Mouse (Mus musculus) T-helper 1 cell (primary cell): ENCODE results near the gene Xbp1.
"Not testable (repeated sequence)": the region's sequence is repeated elsewhere in the genome, so short reads cannot be mapped to it uniquely, and the experiment has no call there.

Experiments used
- in situ Hi-C: fragments of 300-600 bp; cut with MboI, MseI; formaldehyde crosslinking; loops from one replicate; pipeline ENCODE4 v1.15.1; 2025; ENCODE audit warnings: high pct_unique_total_duplicates

Xbp1 gene

DNA sequence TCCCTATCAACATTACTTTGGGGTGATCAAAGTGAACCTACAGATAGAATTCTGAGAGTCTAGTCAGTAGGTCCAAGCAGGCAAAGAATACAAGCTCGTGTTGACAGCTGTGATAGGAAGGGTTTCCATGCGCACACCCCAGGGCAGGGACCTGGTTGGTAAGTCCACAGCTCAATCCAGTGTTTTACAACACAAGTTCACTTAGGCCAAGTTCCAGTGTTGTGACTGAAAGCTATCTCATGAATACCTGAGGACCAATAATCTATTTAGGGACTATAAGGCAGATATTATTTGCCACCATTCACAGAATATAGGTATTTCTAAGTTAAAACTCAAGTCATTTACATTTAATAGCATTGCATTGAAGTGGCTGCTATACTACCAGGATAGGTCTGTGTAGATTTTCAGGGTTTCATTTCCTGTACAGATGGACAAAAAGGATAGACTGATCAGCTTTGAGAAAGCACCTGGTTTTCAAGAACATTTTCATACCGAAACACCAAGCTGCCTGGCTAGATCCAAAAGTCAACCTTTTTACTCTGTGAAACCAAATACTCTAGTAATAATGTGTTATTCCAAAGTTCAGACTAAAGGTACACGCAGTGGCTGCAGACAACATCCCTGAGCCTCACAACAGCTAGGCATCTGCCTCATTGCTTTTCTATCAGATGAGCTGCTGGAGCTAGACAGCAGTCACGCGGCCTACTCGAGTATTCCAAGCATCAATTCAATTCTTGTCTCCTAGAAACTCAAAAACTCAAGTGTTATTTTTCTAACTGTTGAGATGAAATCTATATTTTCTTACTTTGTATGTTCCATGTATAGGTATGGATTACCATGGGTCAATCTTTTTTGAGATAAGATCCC is 6.3 kb downstream of the Xbp1 start:
- in situ Hi-C loops, result no loop called here

GRCm38 (mm10) chr11:5527865-5528523 is 7.5 kb downstream of the Xbp1 start:
- in situ Hi-C loops, result no loop called here

DNA sequence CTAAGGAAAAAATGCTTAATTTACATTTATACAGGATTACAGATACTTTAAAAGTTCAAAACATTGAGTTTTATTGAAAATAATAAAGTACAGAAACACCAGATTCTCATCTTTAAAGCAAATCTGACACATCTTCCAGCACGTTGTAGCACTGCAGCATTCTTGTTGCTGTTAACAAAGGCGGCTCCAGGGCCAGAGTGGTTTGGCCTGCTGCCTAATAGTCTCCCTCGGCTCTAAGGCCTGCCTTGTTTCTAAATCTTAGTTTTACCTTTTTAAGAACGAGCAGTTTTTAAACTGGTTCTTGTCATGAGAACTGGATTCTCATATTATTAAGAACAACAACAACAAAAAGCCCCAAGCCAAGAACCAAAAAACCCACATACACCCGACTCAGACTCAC is 8.4 kb downstream of the Xbp1 start:
- in situ Hi-C loops, result no loop called here

DNA sequence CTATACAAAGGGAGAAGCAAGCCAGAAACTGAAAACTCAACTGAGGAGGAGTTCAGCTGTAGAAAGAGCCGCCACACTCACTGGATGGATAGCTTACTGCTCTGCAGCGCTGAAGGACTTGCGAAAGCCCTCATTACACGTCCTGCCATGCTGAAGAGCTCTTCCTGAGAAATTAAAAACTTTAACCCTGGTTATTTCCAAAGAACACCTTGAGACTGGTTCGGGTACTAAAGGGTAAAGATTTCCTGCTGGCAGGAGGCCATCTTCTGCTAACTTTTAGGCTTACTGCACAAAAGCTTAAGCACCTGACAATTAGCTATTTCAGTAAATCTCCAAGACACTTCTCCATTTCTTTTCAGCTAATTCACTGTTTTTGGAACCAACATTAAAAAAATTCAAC is 9.7 kb downstream of the Xbp1 start:
- in situ Hi-C loops, result no loop called here

GRCm38 (mm10) chr11:5530717-5531116 is 10.3 kb downstream of the Xbp1 start:
- in situ Hi-C loops, result no loop called here

GRCm38 (mm10) chr11:5533108-5533507 is 12.6 kb downstream of the Xbp1 start:
- in situ Hi-C loops, result no loop called here

DNA sequence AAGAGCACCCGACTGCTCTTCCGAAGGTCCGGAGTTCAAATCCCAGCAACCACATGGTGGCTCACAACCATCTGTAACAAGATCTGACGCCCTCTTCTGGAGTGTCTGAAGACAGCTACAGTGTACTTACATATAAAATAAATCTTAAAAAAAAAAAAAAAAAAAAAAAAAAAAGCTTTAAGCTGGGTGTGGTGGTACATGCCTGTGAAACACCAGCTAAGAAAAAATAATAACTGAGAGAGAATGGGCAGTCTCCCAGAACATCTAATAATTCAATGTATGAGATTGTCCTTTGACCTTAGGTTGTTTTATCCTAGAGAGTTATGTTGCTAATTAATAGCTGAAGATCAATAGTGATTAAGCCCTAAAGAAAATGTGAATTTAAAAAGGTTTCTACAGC is 17.0 kb downstream of the Xbp1 start:
- in situ Hi-C loops, result not testable (repeated sequence)

DNA sequence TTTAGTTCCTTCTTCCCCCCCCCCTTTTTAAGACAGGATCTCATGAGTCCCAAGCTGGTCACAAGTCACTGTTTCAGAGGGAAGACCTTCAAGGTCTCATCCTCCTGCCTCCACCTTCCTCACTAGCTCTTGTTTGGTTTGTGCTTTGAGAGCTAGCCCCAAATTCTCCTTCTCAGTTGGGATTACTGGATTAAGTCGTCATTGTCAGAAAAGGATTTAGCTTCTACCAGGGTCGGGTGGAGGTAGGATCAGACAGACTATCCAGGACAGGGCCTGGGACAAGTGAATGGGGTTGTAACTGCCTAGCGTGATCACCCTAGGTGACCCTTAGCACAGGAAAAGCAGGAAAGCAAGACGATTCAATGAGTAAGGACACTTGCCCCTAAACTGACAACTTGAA is 19.9 kb downstream of the Xbp1 start:
- in situ Hi-C loops, result no loop called here

DNA sequence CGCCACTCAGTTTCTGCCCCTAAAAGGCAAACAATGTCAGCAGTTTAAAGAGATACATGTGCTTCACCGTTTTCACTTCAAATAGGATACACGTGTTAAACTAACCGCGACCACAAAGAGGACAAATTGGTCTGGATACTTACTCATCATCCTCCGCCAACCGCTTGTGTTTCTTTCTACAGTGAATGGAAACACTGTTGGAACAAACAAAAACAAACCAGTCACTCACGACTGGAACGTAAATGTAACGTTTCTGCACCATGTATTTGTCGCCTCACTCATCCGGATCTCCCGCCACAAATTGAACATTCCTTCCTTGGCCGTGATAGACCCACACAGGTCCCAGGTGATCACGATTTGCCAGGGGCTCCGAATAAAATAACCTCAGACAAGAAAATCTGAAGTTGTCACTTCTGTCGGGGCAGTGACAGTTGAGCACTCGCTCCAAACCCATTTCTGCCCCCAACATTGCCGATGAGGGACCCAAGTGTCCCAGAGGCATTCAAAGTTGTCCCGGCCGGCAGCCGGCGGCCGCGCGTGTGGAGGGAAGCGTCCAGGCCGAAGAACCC is 20.9 kb downstream of the Xbp1 start:
- in situ Hi-C loops, result no loop called here

DNA sequence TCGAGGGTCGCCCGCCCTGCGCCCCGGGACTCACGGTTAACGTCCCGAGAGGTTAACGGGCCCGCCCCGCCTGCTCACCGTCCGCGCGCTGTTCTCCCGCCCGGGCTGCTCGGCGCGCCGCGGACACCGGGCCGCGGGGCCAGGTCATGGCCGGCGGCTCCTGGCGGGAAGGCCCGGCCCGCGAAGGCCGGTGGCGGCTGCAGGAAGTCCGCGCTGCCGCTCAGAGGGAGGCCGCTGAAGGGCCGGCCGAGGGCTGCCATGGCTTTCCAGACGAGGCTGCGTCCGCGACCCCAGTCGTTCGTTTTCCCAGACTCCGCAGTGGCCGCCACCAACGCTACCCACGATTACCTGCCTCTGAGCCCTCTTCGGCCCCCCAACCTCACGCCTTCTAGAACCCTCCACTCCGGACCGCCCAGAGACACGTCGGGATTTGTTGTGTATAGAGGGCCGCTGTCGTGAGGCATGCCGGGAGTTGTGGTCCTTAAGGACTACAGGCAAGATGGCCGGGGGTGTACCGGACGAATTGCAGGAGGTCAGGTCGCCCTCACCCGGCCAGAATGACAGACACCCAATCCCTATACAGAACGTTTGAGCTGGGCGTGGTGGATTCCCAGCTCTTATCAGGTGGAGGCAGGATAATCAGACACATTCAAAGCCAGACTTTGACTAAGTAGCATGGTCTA is 21.5 kb downstream of the Xbp1 start, which contains the start of gene Ccdc117:
Gene Ccdc117, minus strand, starts transcription at position 389 of the 683 bp plus-strand sequence.
- in situ Hi-C loops, result no loop called here

DNA sequence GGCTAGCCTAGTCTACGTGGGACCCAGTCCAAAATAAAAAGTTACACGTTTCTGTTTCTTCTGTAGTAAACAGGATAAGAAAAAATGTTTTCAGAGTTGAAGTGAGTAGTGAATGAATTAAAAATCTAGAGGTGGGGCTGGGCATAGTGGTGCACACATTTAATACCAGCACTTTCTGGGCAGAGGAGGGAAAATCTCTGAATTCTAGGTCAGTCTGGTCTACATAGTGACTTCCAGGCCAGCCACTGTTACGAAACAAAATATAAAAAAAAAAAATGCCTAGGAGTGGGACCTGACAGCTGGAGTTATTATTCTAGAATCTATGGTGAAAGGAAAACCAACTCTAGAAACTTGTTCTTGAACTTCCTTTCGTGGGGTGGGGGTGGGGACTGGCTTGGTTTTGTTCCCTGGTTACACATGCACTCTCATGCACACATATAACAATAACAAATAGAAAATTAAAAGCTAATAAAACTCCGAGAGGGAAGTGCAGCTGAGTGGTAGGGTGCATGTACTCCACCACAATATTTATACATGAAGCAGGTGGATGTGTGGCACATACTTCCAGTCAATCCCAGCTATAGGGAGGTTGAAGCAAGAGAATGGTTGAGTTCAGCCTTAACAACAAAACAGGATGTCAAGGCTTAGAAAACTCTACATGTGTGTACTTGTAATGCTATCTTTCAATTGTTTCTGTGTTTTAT is 22.2 kb downstream of the Xbp1 start:
- in situ Hi-C loops, result no loop called here

DNA sequence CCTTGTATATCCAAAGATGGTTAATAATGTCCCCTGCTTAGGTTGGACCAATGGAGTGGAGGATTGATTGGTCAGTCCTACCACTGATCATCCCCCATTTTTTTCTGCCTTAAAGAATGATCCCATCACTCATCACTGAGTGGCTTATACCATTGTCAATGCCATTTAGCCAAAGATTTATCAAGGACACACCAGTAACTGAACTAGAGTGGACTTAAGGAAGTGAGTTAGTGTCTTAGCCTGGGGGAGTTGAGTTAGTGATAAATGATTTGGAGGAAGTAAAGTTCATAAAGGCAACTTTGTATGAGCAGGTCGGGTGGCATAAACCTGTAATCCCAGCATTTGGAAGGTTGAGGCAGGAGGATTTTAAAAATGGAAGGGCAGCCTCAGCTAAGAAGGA is 22.8 kb downstream of the Xbp1 start:
- in situ Hi-C loops, result no loop called here

- in situ Hi-C loops, result not testable (repeated sequence)
Observed at GRCm38 (mm10) chr11:5544709-5545108, 24.2 kb downstream of the Xbp1 start.

- in situ Hi-C loops, result no loop called here
Observed at GRCm38 (mm10) chr11:5545457-5545856, 25.0 kb downstream of the Xbp1 start.

DNA sequence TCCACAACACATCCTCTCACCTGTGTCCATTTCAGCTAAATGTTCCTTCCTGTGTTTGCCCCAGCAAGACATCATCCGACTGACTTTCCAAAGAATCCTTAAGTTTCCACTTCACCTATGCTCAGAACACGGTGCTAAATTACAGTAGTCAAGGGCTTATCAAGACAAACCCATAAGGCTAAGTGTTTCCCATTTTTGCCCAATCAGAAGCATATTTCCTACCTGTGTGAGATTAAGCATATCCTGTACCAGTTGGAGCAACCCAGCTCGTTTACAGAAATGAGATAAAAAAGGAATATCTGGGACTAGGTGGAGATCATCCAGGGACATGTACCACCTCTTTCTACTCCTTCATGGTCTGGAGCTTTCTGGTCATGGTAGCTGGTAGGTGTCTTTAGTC is 26.2 kb downstream of the Xbp1 start:
- in situ Hi-C loops, result no loop called here

DNA sequence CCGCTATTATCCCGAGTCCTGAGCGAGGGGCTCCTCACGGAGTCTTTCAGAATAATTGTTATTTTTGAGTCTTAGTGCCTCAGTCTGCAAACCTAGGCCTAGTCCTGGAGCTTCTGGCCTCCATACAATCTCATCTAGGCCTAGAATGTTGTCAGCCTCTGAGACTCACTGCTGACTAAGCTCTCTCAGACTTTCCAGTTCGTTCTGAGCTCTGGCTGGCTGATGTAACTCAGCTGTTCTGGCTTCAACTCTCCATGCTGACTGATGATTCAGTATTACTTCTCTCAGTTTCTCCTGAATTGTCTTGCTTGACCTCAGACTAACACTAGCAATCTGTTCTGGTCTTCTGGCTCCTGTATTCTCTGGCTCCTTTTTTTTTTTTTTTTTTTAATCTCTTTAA is 31.0 kb downstream of the Xbp1 start:
- in situ Hi-C loops, result no loop called here

GRCm38 (mm10) chr11:5551931-5552330 is 31.5 kb downstream of the Xbp1 start:
- in situ Hi-C loops, result no loop called here

- in situ Hi-C loops, result no loop called here
Observed at GRCm38 (mm10) chr11:5560273-5560672, 39.8 kb downstream of the Xbp1 start.

GRCm38 (mm10) chr11:5562625-5563268 is 42.3 kb downstream of the Xbp1 start:
- in situ Hi-C loops, result no loop called here

GRCm38 (mm10) chr11:5563898-5564297 is 43.4 kb downstream of the Xbp1 start:
- in situ Hi-C loops, result no loop called here

DNA sequence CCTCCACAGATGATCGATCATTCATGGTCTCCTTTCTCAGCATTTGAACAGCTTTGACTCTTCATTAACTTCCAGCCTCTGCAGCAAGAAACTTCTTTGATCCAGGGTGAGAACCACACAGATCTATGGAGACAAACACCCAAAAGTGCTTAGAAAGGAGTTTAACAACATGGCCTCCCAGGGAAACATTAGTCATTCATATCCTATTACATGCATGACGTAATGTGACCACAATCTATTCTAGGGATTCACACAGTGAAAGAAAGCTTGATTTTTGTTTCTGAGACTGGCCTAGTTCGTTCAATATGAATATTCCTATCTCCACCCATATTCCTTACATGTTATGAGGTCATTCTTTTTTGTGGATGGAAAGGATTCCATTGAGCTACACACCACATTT is 45.1 kb downstream of the Xbp1 start:
- in situ Hi-C loops, result no loop called here
